Comparison of ENCODE assay signal across 12 mouse cellular contexts in the genomic region with DNA sequence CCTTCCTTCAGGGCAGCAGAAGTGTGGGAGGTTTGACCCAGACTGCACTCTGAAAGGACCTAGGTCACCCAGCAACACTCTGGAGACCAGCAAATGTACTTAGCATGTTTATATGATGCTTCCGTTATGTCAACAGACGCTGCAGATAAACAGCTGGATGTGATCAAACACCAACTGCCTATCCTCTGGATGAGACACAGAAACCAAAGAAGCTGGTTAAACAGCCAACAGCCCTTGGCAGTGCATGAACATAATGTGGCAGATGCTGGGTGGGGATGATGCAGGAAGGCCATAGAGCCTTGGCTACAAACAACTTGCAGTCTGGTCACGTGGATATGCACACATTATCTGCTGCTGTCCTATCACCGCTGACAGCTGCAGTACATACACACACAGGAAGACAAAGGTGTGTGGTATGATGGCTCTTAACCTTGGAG. TPM values are rescaled to one million over a fixed set of nuclear protein-coding genes. Genes with fewer than 3 reads are reported as not detected.
DNase-seq lines count a peak whose midpoint lies in the region; ATAC-seq and TF ChIP-seq lines count a peak whose summit lies in the region.
"Had no signal": no experiment of that assay in that cellular context is flagged by ENCODE, and none has a peak within 500 bp of the region (broad histone marks: within the 10 kb centered on the region; RNA-seq: fewer than 3 reads in every experiment).

No protein-coding gene starts in this region.

- H3K9me3 ChIP-seq in MEL (replicated peaks; ENCODE audit: insufficient read depth, low read length) = no peaks in the 10 kb centered on the region
- H3K9me3 ChIP-seq in lung, postnatal 0 days (ENCODE audit: low read length) = no peaks in the 10 kb centered on the region
- H3K9me3 ChIP-seq: forebrain, embryonic 10.5 days had no signal

- peaks cover 19 to 26% of the 10 kb centered on the region in 2 experiments for H3K4me1 ChIP-seq in MEL (ENCODE audit: control insufficient read depth in 1 of 2, insufficient read depth in 2 of 2, low read length in 2 of 2)
- peaks cover 5% of the 10 kb centered on the region; the same call in 1 of the 2 replicates for H3K4me1 ChIP-seq in lung, postnatal 0 days (ENCODE audit: insufficient read depth, low read depth, low read length)

- peaks cover 15 to 32% of the 10 kb centered on the region in 2 experiments for H3K36me3 ChIP-seq in MEL (ENCODE audit: control insufficient read depth in 1 of 2, insufficient read depth in 2 of 2, low read length in 2 of 2)
- H3K36me3 ChIP-seq in lung, postnatal 0 days (ENCODE audit: insufficient read depth, low read length) = peaks cover 6% of the 10 kb centered on the region; the same call in 1 of the 2 replicates
- H3K36me3 ChIP-seq: forebrain, embryonic 10.5 days had no signal

- 31% methylated on average over 4 of the region's 4 CpGs for WGBS in lung, postnatal 0 days

- H3K79me2 ChIP-seq in MEL (ENCODE audit: control insufficient read depth, insufficient read depth, low read length, poor library complexity) = no peaks in the 10 kb centered on the region

- H3K9ac ChIP-seq in MEL (ENCODE audit: control insufficient read depth, low read depth, low read length, poor library complexity, severe bottlenecking) = no peak overlapping the region
- no peak overlapping the region for H3K9ac ChIP-seq in lung, postnatal 0 days (replicated peaks; ENCODE audit: low read depth)

- no peak overlapping the region for H3K4me2 ChIP-seq in lung, postnatal 0 days (replicated peaks; ENCODE audit: low read depth, low read length)

- TF ChIP-seq EP300 in MEL (IDR thresholded peaks at IDR 0.05; ENCODE audit: low read depth in 1 of 2, low read length in 2 of 2) = peak; percentile 16 to 41; a peak in 1 of 4 replicates
- TF ChIP-seq EP300 in lung, postnatal 0 days (IDR thresholded peaks at IDR 0.05) = peak; percentile 90

- H3K4me3 ChIP-seq in MEL (ENCODE audit: control insufficient read depth in 1 of 2, insufficient read depth in 1 of 2, low read depth in 2 of 2, low read length in 2 of 2) = no peak overlapping the region
- no peak overlapping the region for H3K4me3 ChIP-seq in lung, postnatal 0 days (ENCODE audit: low read depth, low read length)
- H3K4me3 ChIP-seq: forebrain, embryonic 10.5 days had no signal

- peak; percentile 84 for ATAC-seq in lung, postnatal 0 days
- ATAC-seq: midbrain, embryonic 16.5 days had no signal

- TF ChIP-seq CTCF in MEL (IDR thresholded peaks at IDR 0.05 in 2 of 3, conservative IDR thresholded peaks at IDR 0.05 in 1 of 3; ENCODE audit: control insufficient read depth in 1 of 3, insufficient read depth in 1 of 3, low read depth in 2 of 3, low read length in 3 of 3, poor library complexity in 1 of 3, severe bottlenecking in 1 of 3) = no peak
- TF ChIP-seq CTCF in lung, postnatal 0 days (IDR thresholded peaks at IDR 0.05) = no peak

- DNase-seq in gastrocnemius, postnatal 25 days = peak; percentile 37
- DNase-seq in gastrocnemius, postnatal 14 days = no peak
- DNase-seq in MEL (ENCODE audit: low read depth, low spot score) = peak; percentile 26
- peak; percentile 49 for DNase-seq in kidney, postnatal 10 days
- DNase-seq in lung, postnatal 0 days (ENCODE audit: low spot score) = peak; percentile 92
- no peak for DNase-seq in thymus, postnatal 14 days
- DNase-seq in B cell, adult 2 months = no peak
- DNase-seq in layer of hippocampus, postnatal 36 days = no peak
- DNase-seq: cerebellum, postnatal 36 days; left cerebral cortex, postnatal 4 days had no signal

- no peak for TF ChIP-seq POLR2A in MEL (IDR thresholded peaks at IDR 0.05; ENCODE audit: control insufficient read depth in 1 of 2, insufficient read depth in 1 of 2, low read depth in 1 of 2, low read length in 2 of 2, poor library complexity in 1 of 2)

- H3K27ac ChIP-seq in MEL (ENCODE audit: control insufficient read depth, low read depth, low read length) = no peak overlapping the region
- 0 out of 2 replicates have a peak overlapping the region, but pooled peaks have one; percentile 16 for H3K27ac ChIP-seq in lung, postnatal 0 days (ENCODE audit: low read length)
- H3K27ac ChIP-seq: forebrain, embryonic 10.5 days had no signal

- no peaks in the 10 kb centered on the region for H3K27me3 ChIP-seq in MEL (ENCODE audit: control insufficient read depth in 1 of 2, insufficient read depth in 2 of 2, low read length in 2 of 2)
- H3K27me3 ChIP-seq in lung, postnatal 0 days (replicated peaks; ENCODE audit: insufficient read depth, low read length) = no peaks in the 10 kb centered on the region

- no peak for TF ChIP-seq RAD21 in MEL (IDR thresholded peaks at IDR 0.05; ENCODE audit: low read depth, low read length)

- intact Hi-C loops in gastrocnemius, postnatal 14 days (cut with DNase I; ENCODE audit: low total_unique reads) = loop anchor here (10.0 kb wide), 1 partner anchor 83 kb away; no protein-coding TSS in a partner anchor

TF ChIP-seq in MEL, 35 proteins besides CTCF, POLR2A, EP300 and RAD21:
- peak; percentile 19; the same call in 1 of the 2 replicates for TF ChIP-seq TAL1 (IDR thresholded peaks at IDR 0.05; ENCODE audit: low read length)
- TF ChIP-seq ELF1 (IDR thresholded peaks at IDR 0.05; ENCODE audit: low read depth, low read length) = no peak
- peak; percentile 43; the same call in 1 of the 2 replicates for TF ChIP-seq TCF12 (IDR thresholded peaks at IDR 0.05; ENCODE audit: low read depth, low read length)
- no peak for TF ChIP-seq MYB (IDR thresholded peaks at IDR 0.05; ENCODE audit: low read depth, low read length)
- TF ChIP-seq KAT2A (conservative IDR thresholded peaks at IDR 0.05; ENCODE audit: low read depth, low read length) = no peak
- TF ChIP-seq USF1 (IDR thresholded peaks at IDR 0.05; ENCODE audit: low read depth, low read length) = peak; percentile 79
- TF ChIP-seq ZC3H11A (IDR thresholded peaks at IDR 0.05; ENCODE audit: low read depth, low read length) = no peak
- TF ChIP-seq MXI1 (IDR thresholded peaks at IDR 0.05; ENCODE audit: low read depth, low read length) = no peak
- TF ChIP-seq CHD1 (IDR thresholded peaks at IDR 0.05; ENCODE audit: low read depth, low read length) = no peak
- TF ChIP-seq MAZ (IDR thresholded peaks at IDR 0.05; ENCODE audit: low read depth, low read length) = no peak
- peak; percentile 51 for TF ChIP-seq ETS1 (IDR thresholded peaks at IDR 0.05; ENCODE audit: low read depth, low read length)
- TF ChIP-seq ZKSCAN1 (IDR thresholded peaks at IDR 0.05; ENCODE audit: low read depth, low read length) = no peak
- TF ChIP-seq ZMIZ1 (IDR thresholded peaks at IDR 0.05; ENCODE audit: low read depth, low read length) = no peak
- TF ChIP-seq MEF2A (IDR thresholded peaks at IDR 0.05; ENCODE audit: extremely low read depth, insufficient replicate concordance, low read depth, low read length, poor library complexity, severe bottlenecking) = no peak
- TF ChIP-seq GATA1 (IDR thresholded peaks at IDR 0.05; ENCODE audit: low read depth, low read length) = peak; percentile 40; the same call in 1 of the 2 replicates
TF ChIP-seq in MEL: peak in this region for 5.

RNA-seq across cellular contexts. Expression of a gene that starts 47.8 kb away (rescaled TPM):
- 1 to 10 TPM; 4.8 to 9.4 TPM for total RNA-seq in gastrocnemius, postnatal 25 days (2021)
- total RNA-seq in gastrocnemius, postnatal 14 days (2021) = 10 to 100 TPM; 14.7 to 25.4 TPM
- 8.4 and 10.8 TPM in 2 replicates for total RNA-seq in MEL (2012; rRNA removed)
- polyA plus RNA-seq in MEL (2012; ENCODE audit: insufficient read depth in 1 of 2, insufficient read length in 2 of 2, low read depth in 1 of 2, low replicate concordance in 2 of 2, missing spikeins in 1 of 2) = 1 to 10 TPM in 1 of 2 experiments, not detected in 1; 9.0 TPM
- polyA plus RNA-seq in lung, postnatal 0 days (2015; fragmentation: Nextera tagmentation; extraction: Ambion mirVana) = 3.7 and 4.6 TPM in 2 replicates
- total RNA-seq in layer of hippocampus, postnatal 36 days (2021) = 10 to 100 TPM; 21.3 to 21.4 TPM

Comparison
In these comparisons a context has a peak if more than half of its experiments do, and no peak if none do; other contexts are left out.
1. DNase-seq: peak in gastrocnemius, postnatal 25 days (single experiment), MEL (single experiment), kidney, postnatal 10 days (single experiment) and lung, postnatal 0 days (single experiment); none in gastrocnemius, postnatal 14 days (single experiment), thymus, postnatal 14 days (single experiment), B cell, adult 2 months (0 of 2) and layer of hippocampus, postnatal 36 days (0 of 2).